Comparison of ENCODE assay signal across 8 mouse cellular contexts in genomic region chr11:96006367-96006851, GRCm38 (mm10). TPM values are rescaled to one million over a fixed set of nuclear protein-coding genes. Genes with fewer than 3 reads are reported as not detected.
DNase-seq lines count a peak whose midpoint lies in the region; ATAC-seq and TF ChIP-seq lines count a peak whose summit lies in the region.

No protein-coding gene starts in this region.

- H3K27me3 ChIP-seq in limb, embryonic 13.5 days: no peaks in the 10 kb centered on the region
- no peaks in the 10 kb centered on the region for H3K27me3 ChIP-seq in stomach, embryonic 14.5 days (ENCODE audit: control insufficient read depth, insufficient read depth, low read length)

- H3K4me2 ChIP-seq in limb, embryonic 13.5 days (replicated peaks): peak overlapping the region; percentile 91
- H3K4me2 ChIP-seq in stomach, embryonic 14.5 days (replicated peaks; ENCODE audit: low read depth, low read length): peak overlapping the region; percentile 94

- under 1% methylated on average over 33 of the region's 33 CpGs for WGBS in limb, embryonic 13.5 days
- WGBS in stomach, embryonic 14.5 days: 0% methylated on average over 33 of the region's 33 CpGs

- intact Hi-C loops in gastrocnemius, postnatal 14 days (cut with DNase I; ENCODE audit: low total_unique reads): loop anchor here (10.0 kb wide), 1 partner anchor 198 kb away; no protein-coding TSS in a partner anchor

- ATAC-seq in limb, embryonic 13.5 days (ENCODE audit: low FRiP score, low read depth): peak; percentile 16; the same call in 1 of the 2 replicates
- peak; percentile 8; the same call in 1 of the 2 replicates for ATAC-seq in stomach, embryonic 14.5 days (ENCODE audit: insufficient number of reproducible peaks, insufficient read depth, low FRiP score, low read depth)

- peak overlapping the region; percentile 98 for H3K27ac ChIP-seq in ES-E14 (ENCODE audit: insufficient read depth, low read depth, low read length, poor library complexity, severe bottlenecking)
- H3K27ac ChIP-seq in limb, embryonic 13.5 days: peak overlapping the region; percentile 99
- peak overlapping the region; percentile 95 for H3K27ac ChIP-seq in stomach, embryonic 14.5 days (ENCODE audit: low read length)

- H3K4me1 ChIP-seq in ES-E14 (ENCODE audit: control insufficient read depth in 2 of 2, insufficient read depth in 2 of 2, low read length in 2 of 2, poor library complexity in 1 of 2): peaks cover 3 to 17% of the 10 kb centered on the region in 2 experiments; a peak in 3 of 4 replicates
- peaks cover 26% of the 10 kb centered on the region for H3K4me1 ChIP-seq in limb, embryonic 13.5 days
- peaks cover 17% of the 10 kb centered on the region for H3K4me1 ChIP-seq in stomach, embryonic 14.5 days (ENCODE audit: control insufficient read depth, insufficient read depth, low read length)

- peak overlapping the region; percentile 80 to 82 for H3K4me3 ChIP-seq in ES-E14 (ENCODE audit: insufficient read depth in 1 of 2, low read depth in 1 of 2, low read length in 2 of 2, poor library complexity in 1 of 2, severe bottlenecking in 1 of 2)
- H3K4me3 ChIP-seq in limb, embryonic 13.5 days: peak overlapping the region; percentile 93
- H3K4me3 ChIP-seq in stomach, embryonic 14.5 days (ENCODE audit: low read depth, low read length): peak overlapping the region; percentile 62

- in situ Hi-C loops in ES-E14 (cut with MboI; ENCODE audit: low sequenced_read_pairs in 2 of 2, unreplicated experiment in 2 of 2): no loop called here

- peak; percentile 43 for DNase-seq in gastrocnemius, postnatal 10 days
- no peak for DNase-seq in gastrocnemius, postnatal 14 days
- DNase-seq in ES-E14 (ENCODE audit: low read depth, low spot score): no peak
- DNase-seq in gastrocnemius, postnatal 4 days (ENCODE audit: low spot score in 2 of 2): peak; percentile 29 to 51
- no peak for DNase-seq in c-Kit-positive CD71-positive TER-119-positive erythroid progenitor cells, embryonic 14.5 days (ENCODE audit: low spot score)
- DNase-seq in layer of hippocampus, adult 18-20 months (ENCODE audit: low spot score in 2 of 2): no peak

- H3K36me3 ChIP-seq in ES-E14 (ENCODE audit: control insufficient read depth, insufficient read depth, low read length, poor library complexity, severe bottlenecking): peaks cover 6% of the 10 kb centered on the region
- no peaks in the 10 kb centered on the region for H3K36me3 ChIP-seq in limb, embryonic 13.5 days
- H3K36me3 ChIP-seq in stomach, embryonic 14.5 days (ENCODE audit: control insufficient read depth, insufficient read depth, low read length): no peaks in the 10 kb centered on the region

- H3K9ac ChIP-seq in ES-E14 (ENCODE audit: insufficient read depth, low read depth, low read length, poor library complexity, severe bottlenecking): peak overlapping the region; percentile 96
- peak overlapping the region; percentile 95 for H3K9ac ChIP-seq in limb, embryonic 13.5 days
- H3K9ac ChIP-seq in stomach, embryonic 14.5 days (replicated peaks; ENCODE audit: low read depth, low read length): peak overlapping the region; percentile 95

- no peaks in the 10 kb centered on the region for H3K9me3 ChIP-seq in ES-E14 (ENCODE audit: control insufficient read depth, insufficient read depth, low read depth, low read length)
- no peaks in the 10 kb centered on the region for H3K9me3 ChIP-seq in limb, embryonic 13.5 days
- no peaks in the 10 kb centered on the region for H3K9me3 ChIP-seq in stomach, embryonic 14.5 days (ENCODE audit: control insufficient read depth, low read depth, low read length)

TF ChIP-seq in ES-E14, 5 proteins besides CTCF, POLR2A, EP300 and RAD21:
- TF ChIP-seq ZNF384 (IDR thresholded peaks at IDR 0.05; ENCODE audit: low read depth, low read length) (no peak), MAFK (IDR thresholded peaks at IDR 0.05; ENCODE audit: insufficient read depth, low read depth, low read length) (no peak), ZC3H11A (IDR thresholded peaks at IDR 0.05; ENCODE audit: borderline replicate concordance, low read depth, low read length) (no peak), CHD2 (IDR thresholded peaks at IDR 0.05; ENCODE audit: low read depth, low read length) (no peak)

RNA-seq across cellular contexts. Expression of gene Igf2bp1, which starts 0.7 kb away (rescaled TPM):
- total RNA-seq in gastrocnemius, postnatal 10 days (2021): 1 to 10 TPM in 1 of 2 experiments, under 1 TPM in 1; 0.23 to 1.4 TPM
- under 1 TPM; 0.10 to 0.11 TPM for total RNA-seq in gastrocnemius, postnatal 14 days (2021)
- 273 and 354 TPM in 2 replicates for total RNA-seq in ES-E14 (2012; rRNA removed)
- 1 to 10 TPM; 6.9 to 7.0 TPM for total RNA-seq in gastrocnemius, postnatal 4 days (2021)
- 83.4 and 85.7 TPM in 2 replicates for polyA plus RNA-seq in limb, embryonic 13.5 days (2015; fragmentation: Nextera tagmentation; extraction: Ambion mirVana)
- 24.9 and 28.5 TPM in 2 replicates for polyA plus RNA-seq in stomach, embryonic 14.5 days (2014; fragmentation: Nextera tagmentation; extraction: Ambion mirVana)
- not detected for total RNA-seq in layer of hippocampus, adult 18-20 months (2021)

RNA-seq across cellular contexts. Expression of gene Gip, which starts 17.9 kb away (rescaled TPM):
- total RNA-seq in gastrocnemius, postnatal 10 days (2021): not detected
- total RNA-seq in gastrocnemius, postnatal 14 days (2021): not detected
- 0.89 and 1.5 TPM in 2 replicates for total RNA-seq in ES-E14 (2012; rRNA removed)
- not detected for total RNA-seq in gastrocnemius, postnatal 4 days (2021)
- not detected in 2 replicates for polyA plus RNA-seq in limb, embryonic 13.5 days (2015; fragmentation: Nextera tagmentation; extraction: Ambion mirVana)
- polyA plus RNA-seq in stomach, embryonic 14.5 days (2014; fragmentation: Nextera tagmentation; extraction: Ambion mirVana): 1.1 TPM in 1 of 2 replicates, not detected in the other
- total RNA-seq in layer of hippocampus, adult 18-20 months (2021): not detected

RNA-seq across cellular contexts. Expression of gene Snf8, which starts 28.3 kb away (rescaled TPM):
- total RNA-seq in gastrocnemius, postnatal 10 days (2021): 10 to 100 TPM; 31.6 to 34.5 TPM
- 10 to 100 TPM; 27.6 to 31.7 TPM for total RNA-seq in gastrocnemius, postnatal 14 days (2021)
- total RNA-seq in ES-E14 (2012; rRNA removed): 51.5 and 79.4 TPM in 2 replicates
- 10 to 100 TPM; 38.6 to 41.5 TPM for total RNA-seq in gastrocnemius, postnatal 4 days (2021)
- 95.0 and 98.4 TPM in 2 replicates for polyA plus RNA-seq in limb, embryonic 13.5 days (2015; fragmentation: Nextera tagmentation; extraction: Ambion mirVana)
- polyA plus RNA-seq in stomach, embryonic 14.5 days (2014; fragmentation: Nextera tagmentation; extraction: Ambion mirVana): 34.6 and 35.5 TPM in 2 replicates
- 100 to 1,000 TPM; 104 to 106 TPM for total RNA-seq in layer of hippocampus, adult 18-20 months (2021)

RNA-seq across cellular contexts. Expression of gene Ube2z, which starts 58.8 kb away (rescaled TPM):
- total RNA-seq in gastrocnemius, postnatal 10 days (2021): 10 to 100 TPM; 24.2 to 29.8 TPM
- 10 to 100 TPM; 17.6 to 19.9 TPM for total RNA-seq in gastrocnemius, postnatal 14 days (2021)
- 42.5 and 75.9 TPM in 2 replicates for total RNA-seq in ES-E14 (2012; rRNA removed)
- 10 to 100 TPM; 41.2 to 42.3 TPM for total RNA-seq in gastrocnemius, postnatal 4 days (2021)
- 39.2 and 41.4 TPM in 2 replicates for polyA plus RNA-seq in limb, embryonic 13.5 days (2015; fragmentation: Nextera tagmentation; extraction: Ambion mirVana)
- 33.3 and 35.6 TPM in 2 replicates for polyA plus RNA-seq in stomach, embryonic 14.5 days (2014; fragmentation: Nextera tagmentation; extraction: Ambion mirVana)
- 10 to 100 TPM; 56.3 to 59.0 TPM for total RNA-seq in layer of hippocampus, adult 18-20 months (2021)

Comparison
In these comparisons a context has a peak if more than half of its experiments do, and no peak if none do; other contexts are left out.
1. DNase-seq: peak in gastrocnemius, postnatal 10 days (single experiment) and gastrocnemius, postnatal 4 days (2 of 2); none in gastrocnemius, postnatal 14 days (single experiment), ES-E14 (single experiment), c-Kit-positive CD71-positive TER-119-positive erythroid progenitor cells, embryonic 14.5 days (single experiment) and layer of hippocampus, adult 18-20 months (0 of 2).
2. RNA of gene Igf2bp1, which starts 0.7 kb away (total RNA-seq): 273 to 354 TPM in ES-E14; 6.9 to 7.0 TPM in gastrocnemius, postnatal 4 days, 0.23 to 1.4 TPM in gastrocnemius, postnatal 10 days, 0.10 to 0.11 TPM in gastrocnemius, postnatal 14 days and not detected in layer of hippocampus, adult 18-20 months; every median in the first group is over 10 times any median in the second.
3. Peak in every context shown above with its lines, with median percentiles within 50 percentile points of each other: H3K27ac ChIP-seq, H3K4me3 ChIP-seq and H3K9ac ChIP-seq.